ENCODE assay signal across 9 mouse cellular contexts in the genomic region with DNA sequence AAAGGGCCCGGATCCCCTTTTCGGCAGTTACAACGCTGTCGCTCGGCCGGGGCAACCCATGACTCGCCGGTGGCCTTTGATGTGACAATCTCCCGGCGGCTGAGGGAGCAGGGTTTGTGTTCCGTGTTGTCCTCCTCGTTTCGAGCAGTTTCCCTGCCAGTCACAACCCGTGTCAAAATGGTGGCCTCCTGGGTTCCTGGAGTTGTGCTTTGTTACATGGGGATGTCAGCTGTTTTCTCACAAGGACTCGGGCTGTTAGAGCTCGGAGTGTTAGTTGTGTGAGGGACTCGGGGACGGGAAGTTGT. TPM values are rescaled to one million over a fixed set of nuclear protein-coding genes. Genes with fewer than 3 reads are reported as not detected.
DNase-seq lines count a peak whose midpoint lies in the region; ATAC-seq and TF ChIP-seq lines count a peak whose summit lies in the region.
"Had no signal": no experiment of that assay in that cellular context is flagged by ENCODE, and none has a peak within 500 bp of the region (broad histone marks: within the 10 kb centered on the region; RNA-seq: fewer than 3 reads in every experiment).

No protein-coding gene starts in this region.

- no peaks in the 10 kb centered on the region for H3K9me3 ChIP-seq in heart, embryonic 11.5 days (replicated peaks; ENCODE audit: control insufficient read depth, low read length)
- no peaks in the 10 kb centered on the region; the same call in 1 of the 2 replicates for H3K9me3 ChIP-seq in G1E (replicated peaks)
- H3K9me3 ChIP-seq in hindbrain, embryonic 10.5 days = no peaks in the 10 kb centered on the region
- no peaks in the 10 kb centered on the region for H3K9me3 ChIP-seq in midbrain, embryonic 12.5 days

- 2% methylated on average over 18 of the region's 18 CpGs for WGBS in heart, embryonic 11.5 days (ENCODE audit: insufficient replicate concordance)
- WGBS in hindbrain, embryonic 10.5 days = 2% methylated on average over 18 of the region's 18 CpGs
- WGBS in midbrain, embryonic 12.5 days = under 1% methylated on average over 18 of the region's 18 CpGs

- DNase-seq in heart, postnatal 14 days = no peak
- DNase-seq in G1E (ENCODE audit: low spot score) = no peak
- DNase-seq in hindbrain, embryonic 10.5 days (ENCODE audit: low spot score) = no peak
- DNase-seq in spleen, adult 12 weeks (ENCODE audit: low spot score) = no peak
- DNase-seq in right cerebral cortex, postnatal 10 days (ENCODE audit: low spot score in 2 of 2) = no peak
- DNase-seq in layer of hippocampus, postnatal 25 days (ENCODE audit: extremely low spot score in 1 of 2, low spot score in 1 of 2) = no peak

- H3K4me3 ChIP-seq in heart, embryonic 11.5 days (ENCODE audit: low read depth, low read length) = peak overlapping the region; percentile 98
- H3K4me3 ChIP-seq in G1E (ENCODE audit: low read depth, low read length) = peak overlapping the region; percentile 84
- H3K4me3 ChIP-seq in hindbrain, embryonic 10.5 days = peak overlapping the region; percentile 97
- peak overlapping the region; percentile 97 for H3K4me3 ChIP-seq in midbrain, embryonic 12.5 days

- peak overlapping the region; percentile 98 for H3K27ac ChIP-seq in heart, embryonic 11.5 days (ENCODE audit: low read depth, low read length)
- H3K27ac ChIP-seq in hindbrain, embryonic 10.5 days = peak overlapping the region; percentile 99
- H3K27ac ChIP-seq in midbrain, embryonic 12.5 days (replicated peaks) = peak overlapping the region; percentile 98

- intact Hi-C loops in heart, postnatal 14 days (cut with DNase I) = loop anchor here (2.0 kb wide), 1 partner anchor 36 kb away; a partner anchor contains a TSS

- H3K27me3 ChIP-seq in heart, embryonic 11.5 days (ENCODE audit: control insufficient read depth, insufficient read depth, low read length) = no peaks in the 10 kb centered on the region
- no peaks in the 10 kb centered on the region for H3K27me3 ChIP-seq in G1E (ENCODE audit: insufficient read depth, low read length)
- no peaks in the 10 kb centered on the region for H3K27me3 ChIP-seq in hindbrain, embryonic 10.5 days (ENCODE audit: insufficient read depth, poor library complexity, severe bottlenecking)
- H3K27me3 ChIP-seq in midbrain, embryonic 12.5 days = no peaks in the 10 kb centered on the region

- no peak for TF ChIP-seq CTCF in G1E (IDR thresholded peaks at IDR 0.05; ENCODE audit: low read depth, low read length)

- peak overlapping the region; percentile 92 for H3K4me2 ChIP-seq in heart, embryonic 11.5 days
- H3K4me2 ChIP-seq in midbrain, embryonic 12.5 days (replicated peaks) = peak overlapping the region; percentile 85

- H3K36me3 ChIP-seq in heart, embryonic 11.5 days (ENCODE audit: control insufficient read depth, insufficient read depth, low read length) = peaks cover 30% of the 10 kb centered on the region
- peaks cover 54% of the 10 kb centered on the region for H3K36me3 ChIP-seq in G1E (replicated peaks)
- peaks cover 55% of the 10 kb centered on the region for H3K36me3 ChIP-seq in hindbrain, embryonic 10.5 days
- peaks cover 48% of the 10 kb centered on the region for H3K36me3 ChIP-seq in midbrain, embryonic 12.5 days

- peaks cover 26% of the 10 kb centered on the region for H3K4me1 ChIP-seq in heart, embryonic 11.5 days (ENCODE audit: control insufficient read depth, insufficient read depth, low read length)
- peaks cover 68% of the 10 kb centered on the region for H3K4me1 ChIP-seq in G1E (ENCODE audit: insufficient read depth, low read depth, low read length)
- H3K4me1 ChIP-seq in hindbrain, embryonic 10.5 days (replicated peaks) = peaks cover 40% of the 10 kb centered on the region
- H3K4me1 ChIP-seq in midbrain, embryonic 12.5 days = peaks cover 30% of the 10 kb centered on the region

- no peak for ATAC-seq in heart, embryonic 11.5 days (replicated peaks; ENCODE audit: insufficient number of reproducible peaks, low FRiP score, low TSS enrichment)
- ATAC-seq in G1E (ENCODE audit: extremely low read depth, insufficient number of reproducible peaks, low FRiP score, poor library complexity, severe bottlenecking) = no peak
- ATAC-seq in midbrain, embryonic 12.5 days (ENCODE audit: low FRiP score, low read depth) = no peak

- peak overlapping the region; percentile 100 for H3K9ac ChIP-seq in heart, embryonic 11.5 days (ENCODE audit: low read depth, low read length)
- H3K9ac ChIP-seq in midbrain, embryonic 12.5 days (replicated peaks) = peak overlapping the region; percentile 96

RNA-seq across cellular contexts. Expression of a gene that starts 1.2 kb away (rescaled TPM):
- 478 and 505 TPM in 2 replicates for polyA plus RNA-seq in heart, embryonic 11.5 days (2014; fragmentation: Nextera tagmentation; extraction: Ambion mirVana)
- 100 to 1,000 TPM; 155 to 167 TPM for total RNA-seq in heart, postnatal 14 days (2021)
- 512 and 637 TPM in 2 replicates for total RNA-seq in G1E (2014; fragmentation: Nextera tagmentation)
- 260 and 285 TPM in 2 replicates for total RNA-seq in G1E (2017)
- 107 and 121 TPM in 2 replicates for polyA plus RNA-seq in G1E (2012)
- polyA plus RNA-seq in hindbrain, embryonic 10.5 days (2016; fragmentation: Nextera tagmentation; extraction: Ambion mirVana) = 570 and 710 TPM in 2 replicates
- polyA plus RNA-seq in midbrain, embryonic 12.5 days (2016; fragmentation: Nextera tagmentation; extraction: Ambion mirVana) = 692 and 732 TPM in 2 replicates
- 100 to 1,000 TPM; 243 to 246 TPM for total RNA-seq in layer of hippocampus, postnatal 25 days (2021)

RNA-seq across cellular contexts. Expression of a gene that starts 35.3 kb away (rescaled TPM):
- 45.7 and 47.7 TPM in 2 replicates for polyA plus RNA-seq in heart, embryonic 11.5 days (2014; fragmentation: Nextera tagmentation; extraction: Ambion mirVana)
- total RNA-seq in heart, postnatal 14 days (2021) = 10 to 100 TPM; 65.2 to 72.1 TPM
- 223 and 248 TPM in 2 replicates for total RNA-seq in G1E (2014; fragmentation: Nextera tagmentation)
- 142 and 145 TPM in 2 replicates for total RNA-seq in G1E (2017)
- polyA plus RNA-seq in G1E (2012) = 21.3 and 23.3 TPM in 2 replicates
- 49.3 and 52.7 TPM in 2 replicates for polyA plus RNA-seq in hindbrain, embryonic 10.5 days (2016; fragmentation: Nextera tagmentation; extraction: Ambion mirVana)
- polyA plus RNA-seq in midbrain, embryonic 12.5 days (2016; fragmentation: Nextera tagmentation; extraction: Ambion mirVana) = 75.6 and 90.6 TPM in 2 replicates
- total RNA-seq in layer of hippocampus, postnatal 25 days (2021) = 100 to 1,000 TPM; 103 to 116 TPM

RNA-seq across cellular contexts. Expression of a gene that starts 53.4 kb away (rescaled TPM):
- polyA plus RNA-seq in heart, embryonic 11.5 days (2014; fragmentation: Nextera tagmentation; extraction: Ambion mirVana) = 5.5 and 6.2 TPM in 2 replicates
- 1 to 10 TPM; 1.2 to 1.7 TPM for total RNA-seq in heart, postnatal 14 days (2021)
- total RNA-seq in G1E (2014; fragmentation: Nextera tagmentation) = not detected in 2 replicates
- total RNA-seq in G1E (2017) = 0.11 TPM in 1 of 2 replicates, not detected in the other
- not detected in 2 replicates for polyA plus RNA-seq in G1E (2012)
- 11.6 and 14.1 TPM in 2 replicates for polyA plus RNA-seq in hindbrain, embryonic 10.5 days (2016; fragmentation: Nextera tagmentation; extraction: Ambion mirVana)
- polyA plus RNA-seq in midbrain, embryonic 12.5 days (2016; fragmentation: Nextera tagmentation; extraction: Ambion mirVana) = 2.3 and 3.5 TPM in 2 replicates
- 1 to 10 TPM; 5.6 to 7.8 TPM for total RNA-seq in layer of hippocampus, postnatal 25 days (2021)
- total RNA-seq: neutrophil, adult 5-6 weeks had no signal
